ENCODE assay signal across 23 mouse cellular contexts in genomic region chr3:81112892-81113291, GRCm38 (mm10).
"Had no signal": no experiment of that assay in that cellular context is flagged by ENCODE, and none has a peak within 500 bp of the region (broad histone marks: within the 10 kb centered on the region; RNA-seq: fewer than 3 reads in every experiment).

No protein-coding gene starts in this region.

- H3K27me3 ChIP-seq: intestine, embryonic 15.5 days; kidney, embryonic 15.5 days; limb, embryonic 13.5 days; liver, embryonic 12.5 days; liver, embryonic 15.5 days; lung, embryonic 15.5 days; neural tube, embryonic 12.5 days; neural tube, embryonic 15.5 days; stomach, embryonic 15.5 days had no signal

- H3K4me2 ChIP-seq: intestine, embryonic 15.5 days; kidney, embryonic 15.5 days; limb, embryonic 13.5 days; liver, embryonic 12.5 days; liver, embryonic 15.5 days; lung, embryonic 15.5 days; midbrain, embryonic 11.5 days; neural tube, embryonic 12.5 days; neural tube, embryonic 15.5 days; stomach, embryonic 15.5 days had no signal

- ATAC-seq: intestine, embryonic 15.5 days; liver, embryonic 12.5 days had no signal

- H3K4me1 ChIP-seq: intestine, embryonic 15.5 days; kidney, embryonic 15.5 days; limb, embryonic 10.5 days; limb, embryonic 13.5 days; liver, embryonic 12.5 days; liver, embryonic 15.5 days; lung, embryonic 15.5 days; neural tube, embryonic 12.5 days; neural tube, embryonic 15.5 days; stomach, embryonic 15.5 days had no signal

- H3K9ac ChIP-seq: intestine, embryonic 15.5 days; kidney, embryonic 15.5 days; limb, embryonic 13.5 days; liver, embryonic 12.5 days; liver, embryonic 15.5 days; lung, embryonic 15.5 days; neural tube, embryonic 12.5 days; neural tube, embryonic 15.5 days; stomach, embryonic 15.5 days had no signal

- H3K27ac ChIP-seq: intestine, embryonic 15.5 days; kidney, embryonic 15.5 days; limb, embryonic 10.5 days; limb, embryonic 13.5 days; liver, embryonic 12.5 days; liver, embryonic 15.5 days; lung, embryonic 15.5 days; macrophage; neural tube, embryonic 12.5 days; neural tube, embryonic 15.5 days; stomach, embryonic 15.5 days had no signal

- H3K9me3 ChIP-seq: intestine, embryonic 15.5 days; kidney, embryonic 15.5 days; limb, embryonic 10.5 days; limb, embryonic 13.5 days; liver, embryonic 12.5 days; liver, embryonic 15.5 days; lung, embryonic 15.5 days; neural tube, embryonic 12.5 days; neural tube, embryonic 15.5 days; stomach, embryonic 15.5 days had no signal

- H3K4me3 ChIP-seq: intestine, embryonic 15.5 days; kidney, embryonic 15.5 days; limb, embryonic 10.5 days; limb, embryonic 13.5 days; liver, embryonic 12.5 days; liver, embryonic 15.5 days; lung, embryonic 15.5 days; neural tube, embryonic 12.5 days; neural tube, embryonic 15.5 days; stomach, embryonic 15.5 days had no signal

- DNase-seq: kidney, adult 11 months; kidney, adult 8-10 months; kidney, postnatal 14 days; kidney, postnatal 4 days; layer of hippocampus, postnatal 36 days; liver; lung, adult 18-20 months; lung, postnatal 10 days; midbrain, embryonic 14.5 days; retina, postnatal 1 day; thymus, postnatal 25 days had no signal

- H3K36me3 ChIP-seq: intestine, embryonic 15.5 days; kidney, embryonic 15.5 days; limb, embryonic 10.5 days; limb, embryonic 13.5 days; liver, embryonic 12.5 days; liver, embryonic 15.5 days; lung, embryonic 15.5 days; neural tube, embryonic 12.5 days; neural tube, embryonic 15.5 days; stomach, embryonic 15.5 days had no signal
